Mouse (Mus musculus): ENCODE data around the gene Esr1.
"Not testable (repeated sequence)": the region's sequence is repeated elsewhere in the genome, so short reads cannot be mapped to it uniquely, and the experiment has no call there.

The Esr1 gene

GRCm38 (mm10) chr10:4611386-4612155, at the start of gene Esr1:
TSS of gene Esr1 (plus strand) at chr10:4611593.
- DNase-seq (ENCODE audit: low spot score): no peak

GRCm38 (mm10) chr10:4565148-4565547, 46.2 kb upstream of the Esr1 start:
- no peak for DNase-seq (ENCODE audit: low spot score)

- DNase-seq (ENCODE audit: low spot score): no peak
Observed at GRCm38 (mm10) chr10:4570778-4571177, 40.6 kb upstream of the Esr1 start.

- no peak for DNase-seq (ENCODE audit: low spot score)
Observed at GRCm38 (mm10) chr10:4571304-4571703, 40.1 kb upstream of the Esr1 start.

- no peak for DNase-seq (ENCODE audit: low spot score)
Observed at GRCm38 (mm10) chr10:4581905-4582304, 29.5 kb upstream of the Esr1 start.

GRCm38 (mm10) chr10:4586691-4587090, 24.7 kb upstream of the Esr1 start:
- DNase-seq (ENCODE audit: low spot score): no peak

- no peak for DNase-seq (ENCODE audit: low spot score)
Observed at GRCm38 (mm10) chr10:4589576-4589975, 21.8 kb upstream of the Esr1 start.

GRCm38 (mm10) chr10:4590956-4591355, 20.4 kb upstream of the Esr1 start:
- no peak for DNase-seq (ENCODE audit: low spot score)

- no peak for DNase-seq (ENCODE audit: low spot score)
Observed at GRCm38 (mm10) chr10:4593828-4594227, 17.6 kb upstream of the Esr1 start.

GRCm38 (mm10) chr10:4597211-4597610, 14.2 kb upstream of the Esr1 start:
- DNase-seq (ENCODE audit: low spot score): no peak

- DNase-seq (ENCODE audit: low spot score): peak; percentile 22
Observed at GRCm38 (mm10) chr10:4598244-4598842, 13.1 kb upstream of the Esr1 start.

- no peak for DNase-seq (ENCODE audit: low spot score)
Observed at GRCm38 (mm10) chr10:4598916-4599315, 12.5 kb upstream of the Esr1 start.

GRCm38 (mm10) chr10:4599591-4599990, 11.8 kb upstream of the Esr1 start:
- DNase-seq (ENCODE audit: low spot score): no peak

GRCm38 (mm10) chr10:4600796-4601474, 10.5 kb upstream of the Esr1 start:
- no peak for DNase-seq (ENCODE audit: low spot score)

- DNase-seq (ENCODE audit: low spot score): not testable (repeated sequence)
Observed at GRCm38 (mm10) chr10:4601612-4602011, 9.8 kb upstream of the Esr1 start.

- no peak for DNase-seq (ENCODE audit: low spot score)
Observed at GRCm38 (mm10) chr10:4602466-4602865, 8.9 kb upstream of the Esr1 start.

GRCm38 (mm10) chr10:4604527-4605209, 6.7 kb upstream of the Esr1 start:
- no peak for DNase-seq (ENCODE audit: low spot score)

GRCm38 (mm10) chr10:4610234-4610633, 1.2 kb upstream of the Esr1 start:
- DNase-seq (ENCODE audit: low spot score): no peak

- no peak for DNase-seq (ENCODE audit: low spot score)
Observed at GRCm38 (mm10) chr10:4612313-4613036, 1.1 kb downstream of the Esr1 start.

- DNase-seq (ENCODE audit: low spot score): no peak
Observed at GRCm38 (mm10) chr10:4618026-4618425, 6.6 kb downstream of the Esr1 start.

- DNase-seq (ENCODE audit: low spot score): no peak
Observed at GRCm38 (mm10) chr10:4618686-4619085, 7.3 kb downstream of the Esr1 start.

GRCm38 (mm10) chr10:4619426-4619825, 8.0 kb downstream of the Esr1 start:
- DNase-seq (ENCODE audit: low spot score): not testable (repeated sequence)

Measured in left cerebral cortex, adult 11 months (tissue).